Mouse (Mus musculus) gastrocnemius, adult 18-20 months (tissue): ENCODE data around the gene Aunip. TPM values are rescaled to one million over a fixed set of nuclear protein-coding genes. Genes with fewer than 3 reads are reported as not detected.
A peak's percentile ranks its signal among the peaks of the same experiment; 100 is the strongest.

ENCODE experiments used
- DNase-seq: peaks from one replicate; pipeline ENCODE4 v3.0.0; 2021; ENCODE audit warnings: low spot score
- long read RNA-seq, 2 experiments: library from polyadenylated mRNA; stranded (forward); transcript quantifications; one replicate each; pipeline ENCODE4 v2.0.0; 2021
- total RNA-seq, 2 experiments: library from RNA; stranded (reverse); gene quantifications; 2 replicates each; pipeline ENCODE4 v1.2.3; 2021

Aunip gene
- not detected for total RNA-seq
- long read RNA-seq, experiment 1: 0 reads
- long read RNA-seq, experiment 2: 0 reads

DNA sequence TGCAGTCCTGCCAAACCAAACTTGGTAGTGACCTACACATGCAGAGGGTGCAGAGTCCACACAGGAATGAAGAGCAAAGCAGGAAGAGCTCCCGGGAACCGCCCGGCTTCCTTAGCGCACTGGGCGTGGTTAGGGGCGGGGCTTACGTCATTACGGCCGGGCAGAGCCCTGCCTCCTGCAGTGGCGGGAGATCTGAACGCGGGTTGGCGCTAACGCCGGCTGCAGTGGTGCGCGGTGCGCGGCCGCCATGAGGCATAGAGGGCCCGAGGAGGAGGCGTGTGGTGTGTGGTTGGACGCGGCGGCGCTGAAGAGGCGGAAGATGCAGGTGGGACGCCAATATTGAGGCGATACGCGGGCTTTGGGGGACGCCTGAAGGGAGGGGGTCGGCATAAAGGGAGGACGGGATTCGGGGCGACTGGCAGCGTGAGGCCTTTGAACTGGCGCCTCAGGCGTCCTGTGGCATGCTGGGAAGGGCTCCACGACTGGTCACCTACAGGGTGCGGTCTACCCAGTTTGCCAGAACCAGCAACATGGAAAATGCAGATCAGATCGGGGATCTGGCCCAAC is at the start of gene Aunip:
Gene Aunip (plus strand): TSS at position 155 of the 567 bp plus-strand sequence.
- DNase-seq: peak; percentile 89

DNA sequence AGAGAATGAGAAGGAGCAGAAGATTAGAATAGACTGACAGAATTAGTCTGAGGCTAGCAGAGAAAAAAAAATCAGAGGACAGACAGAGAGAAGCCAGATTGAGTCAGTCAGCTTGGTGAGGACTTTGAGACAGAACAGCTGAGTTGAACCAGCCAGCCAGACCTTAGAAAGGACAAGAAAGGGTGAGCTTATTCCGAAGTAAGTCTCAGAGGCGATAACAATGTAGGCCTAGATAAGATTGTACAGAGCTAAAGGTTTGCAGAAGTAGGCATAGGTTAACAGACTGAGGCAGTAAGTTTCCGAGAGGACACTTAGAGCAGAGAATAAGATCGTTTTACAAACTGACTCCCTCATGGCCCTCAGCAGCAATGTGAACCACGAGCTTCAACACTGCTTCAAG is 49.5 kb upstream of the Aunip start:
- DNase-seq: no peak

DNA sequence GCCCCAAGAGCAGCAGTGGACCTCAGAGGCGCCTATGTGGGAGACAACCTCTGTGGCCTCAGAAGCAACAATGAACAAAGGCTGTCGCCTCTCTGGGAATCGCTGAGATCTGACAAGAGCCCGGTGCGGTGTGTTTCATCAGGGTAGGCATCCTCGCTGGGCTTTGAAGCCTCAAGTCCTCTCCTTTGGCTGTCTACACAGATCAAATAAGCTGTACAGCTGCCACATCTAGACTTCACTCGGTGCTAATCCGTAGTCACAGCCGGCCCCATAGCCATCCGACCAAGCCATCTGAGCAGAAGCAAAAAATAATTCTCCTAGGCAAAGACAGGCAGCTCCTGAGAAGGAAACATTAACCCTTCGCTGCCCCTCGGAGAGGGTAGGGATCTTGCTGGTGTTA is 45.0 kb upstream of the Aunip start:
- DNase-seq: no peak

DNA sequence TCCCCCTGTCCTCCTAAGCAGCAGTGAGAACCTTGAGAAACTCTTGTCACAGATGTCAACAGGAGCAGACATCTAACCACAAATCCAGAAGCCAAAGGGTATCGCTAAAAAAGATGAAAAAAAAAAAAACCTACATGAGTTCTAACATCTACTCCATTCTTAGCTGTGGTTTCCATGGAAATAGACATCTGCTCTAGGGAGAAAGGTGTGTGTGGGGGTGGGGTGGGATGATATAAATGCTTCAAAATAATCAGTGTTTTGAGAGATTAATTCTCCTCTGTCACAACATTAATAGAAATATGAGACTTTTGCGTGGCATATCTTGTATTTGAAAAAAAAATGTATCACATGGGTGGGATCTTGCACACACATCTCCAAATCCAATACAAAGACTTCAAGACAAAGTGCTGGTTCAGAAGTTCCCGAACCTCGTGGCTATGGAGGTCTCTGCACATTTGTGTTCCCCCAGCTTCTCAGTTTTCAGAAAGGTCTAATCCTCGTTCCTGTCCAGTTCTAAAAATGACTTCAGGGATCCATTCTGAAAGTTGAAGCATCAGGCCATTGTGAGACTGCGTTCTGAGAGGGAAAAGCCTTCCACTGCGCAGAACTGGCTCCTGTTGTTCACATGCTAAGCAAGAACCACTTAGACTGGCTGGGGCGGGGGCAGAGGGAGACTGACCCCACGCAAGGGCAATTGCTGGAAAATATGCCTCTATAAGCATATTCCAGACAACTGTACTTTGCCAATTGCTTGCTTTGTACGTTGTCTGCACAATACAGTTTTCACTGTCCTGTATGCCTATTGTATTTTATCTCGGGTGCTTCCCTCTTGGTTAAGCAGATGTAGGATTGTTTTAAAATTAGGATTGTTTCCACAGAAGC is 44.2 kb upstream of the Aunip start:
- DNase-seq: no peak

DNA sequence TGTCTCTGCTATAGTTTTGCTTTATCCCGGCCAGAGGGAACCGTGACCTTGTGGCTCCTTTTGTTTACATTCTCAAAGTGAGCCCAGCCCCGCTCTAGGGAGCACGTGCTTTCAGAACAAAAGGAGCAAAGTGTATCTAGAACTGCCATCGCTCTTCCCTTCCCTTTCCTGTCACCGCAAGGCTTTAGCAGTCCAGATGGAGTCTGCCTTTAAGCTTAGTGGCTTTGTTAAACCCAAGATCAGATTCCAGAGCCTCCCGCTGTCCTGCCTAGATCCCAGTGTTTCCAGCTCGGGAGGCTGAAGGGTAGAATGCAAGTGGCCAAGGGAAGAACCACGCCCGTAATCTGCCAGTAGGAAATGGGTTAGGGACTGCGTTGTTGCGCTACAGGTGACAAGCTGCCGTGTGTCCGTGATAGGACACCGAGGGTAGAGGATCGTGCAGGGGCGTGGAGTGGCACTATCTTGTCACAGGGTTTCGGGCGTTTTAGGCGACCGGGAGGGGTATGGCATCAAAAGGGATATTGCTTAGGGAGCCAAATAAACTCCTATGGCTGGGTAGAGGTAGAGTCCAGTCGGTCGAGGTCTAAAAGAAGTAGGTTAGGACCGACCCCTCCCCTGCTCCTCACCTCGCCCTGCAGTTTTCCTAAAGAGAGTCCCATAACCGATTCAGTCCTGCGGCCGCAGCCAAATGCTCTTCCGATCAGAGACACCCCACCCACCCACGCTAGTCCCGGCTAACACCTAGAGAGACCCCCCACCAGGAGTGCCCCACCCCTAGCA is 43.2 kb upstream of the Aunip start:
- no peak for DNase-seq

DNA sequence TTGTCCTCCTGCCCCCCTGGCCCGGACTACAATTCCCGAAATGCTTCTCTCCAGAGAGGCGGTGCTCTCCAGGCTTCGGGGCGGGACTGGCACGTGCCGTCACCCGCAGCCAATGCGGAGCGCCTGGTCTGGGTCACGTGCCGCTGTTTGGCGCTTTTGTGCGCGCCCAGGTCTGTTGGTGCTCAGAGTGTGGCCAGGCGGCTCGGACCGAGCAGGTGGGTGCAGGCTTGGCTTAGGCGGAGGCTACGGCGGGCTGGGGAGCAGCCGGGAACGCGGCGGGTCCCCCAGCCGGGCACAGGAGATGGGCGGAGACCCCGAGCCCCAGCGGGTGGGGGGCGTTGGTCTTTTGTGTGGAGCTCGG is 42.6 kb upstream of the Aunip start, which contains the start of gene Stmn1:
Gene Stmn1 (plus strand): TSS at position 106 of the 361 bp plus-strand sequence.
- peak; percentile 92 for DNase-seq

DNA sequence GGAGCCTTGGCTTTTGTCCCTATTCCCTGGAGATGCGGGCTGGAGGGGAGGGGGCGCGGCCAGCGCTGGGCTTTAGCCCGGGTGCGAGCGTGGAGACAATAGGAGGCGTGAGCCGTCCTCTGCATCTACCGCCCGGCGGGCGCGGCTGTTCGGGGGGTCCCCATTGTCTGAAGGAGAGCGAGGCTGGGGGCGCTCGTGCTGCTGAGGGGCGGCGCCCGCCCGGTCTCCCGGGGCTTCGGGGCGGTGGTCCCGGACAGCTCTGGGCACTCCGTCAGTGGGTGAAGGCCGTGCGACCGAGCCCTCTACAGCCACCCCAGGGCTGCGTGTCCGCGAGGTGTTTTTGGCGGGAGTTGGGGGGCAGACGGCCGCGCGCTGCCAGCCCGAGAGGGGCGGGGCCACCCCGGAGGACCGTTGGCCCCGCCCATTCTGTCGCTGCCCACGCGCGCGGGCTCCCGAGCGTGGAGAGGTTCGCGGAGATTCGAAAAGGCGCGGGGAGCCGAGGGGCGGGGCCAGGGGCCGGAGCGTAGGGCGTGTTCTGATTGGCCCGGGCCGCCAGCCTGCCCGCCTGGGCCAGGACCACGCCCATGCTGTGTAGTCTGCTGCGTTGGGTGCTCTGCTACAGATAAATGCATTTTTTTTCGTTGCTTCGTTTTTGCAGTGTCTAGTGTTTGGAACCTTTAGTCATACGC is 42.1 kb upstream of the Aunip start:
- DNase-seq: peak; percentile 89

DNA sequence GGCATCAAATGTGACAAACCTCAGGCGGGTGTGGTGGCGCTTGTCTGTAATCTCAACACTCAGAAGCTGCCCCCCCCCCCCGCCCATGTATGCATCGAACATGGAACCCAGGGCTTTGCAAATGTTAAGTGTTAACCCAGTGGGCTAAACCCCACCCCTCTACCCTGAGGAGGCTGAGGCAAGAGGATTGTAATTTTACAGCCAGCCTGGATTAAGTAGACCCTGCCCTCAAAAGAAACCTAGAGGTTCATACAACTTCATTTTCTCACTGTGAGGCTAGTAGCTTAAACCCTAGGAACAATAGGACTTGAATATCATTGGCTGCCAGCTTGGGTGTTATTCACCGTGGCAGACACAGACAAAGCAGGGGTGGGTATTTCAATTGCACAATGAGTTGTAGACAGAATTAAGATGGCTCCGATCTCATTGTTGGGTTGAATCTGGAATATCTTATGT is 41.4 kb upstream of the Aunip start:
- no peak for DNase-seq

DNA sequence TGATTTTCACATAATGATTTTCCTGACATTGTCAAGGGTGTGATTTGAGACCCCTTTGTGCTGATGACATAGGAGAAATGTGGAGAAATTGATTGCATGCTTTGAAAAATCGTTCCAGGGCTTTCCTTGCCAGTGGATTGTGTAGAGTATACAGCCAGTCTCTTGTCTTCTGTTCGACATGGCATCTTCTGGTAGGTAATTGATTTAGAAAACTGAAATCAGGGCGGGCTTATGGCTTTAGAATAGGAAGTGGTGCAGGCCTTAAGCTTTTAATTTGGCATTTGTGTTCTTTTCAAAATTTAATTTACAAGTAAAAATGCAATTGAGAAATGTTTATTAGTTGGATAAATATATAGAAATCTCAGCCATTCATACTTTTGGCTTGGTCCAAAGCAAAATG is 40.8 kb upstream of the Aunip start:
- DNase-seq: no peak

DNA sequence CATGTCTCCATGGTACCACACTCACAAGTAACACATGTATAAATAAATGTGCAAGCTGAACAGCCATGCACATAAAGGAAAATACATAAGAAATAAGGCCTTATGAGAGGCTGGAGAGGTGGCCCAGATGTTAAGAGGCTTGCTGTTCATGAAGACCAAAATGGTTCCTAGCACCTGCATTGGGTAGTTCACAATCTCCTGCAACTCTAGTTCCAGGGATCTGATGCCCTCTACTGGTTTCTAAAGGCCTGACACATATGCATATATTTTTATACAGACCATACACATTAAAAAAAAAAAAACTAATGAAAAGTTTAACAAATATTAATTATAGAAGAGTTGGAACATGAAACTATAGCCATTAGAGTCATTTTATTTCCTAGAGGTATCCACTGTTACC is 39.3 kb upstream of the Aunip start:
- DNase-seq: no peak

DNA sequence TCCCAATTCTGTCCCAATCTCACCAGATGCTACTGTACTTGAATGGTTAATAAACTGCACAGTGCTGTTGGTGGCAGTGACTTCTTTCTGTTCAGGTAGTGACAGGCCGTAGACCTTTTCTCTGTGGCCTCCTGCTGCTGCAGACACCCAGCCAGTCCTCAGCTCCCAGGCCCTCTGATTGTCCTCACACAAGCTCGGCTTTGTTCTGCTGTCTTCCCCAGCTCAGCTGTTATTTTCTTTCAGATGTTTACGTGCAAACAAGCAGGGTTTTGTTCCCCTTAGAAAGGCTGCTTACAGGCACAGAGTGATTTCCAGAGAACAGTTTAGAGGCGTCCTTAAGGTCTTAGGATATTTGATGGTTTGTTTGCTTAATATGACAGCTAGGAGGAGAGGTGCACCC is 37.0 kb upstream of the Aunip start:
- no peak for DNase-seq

DNA sequence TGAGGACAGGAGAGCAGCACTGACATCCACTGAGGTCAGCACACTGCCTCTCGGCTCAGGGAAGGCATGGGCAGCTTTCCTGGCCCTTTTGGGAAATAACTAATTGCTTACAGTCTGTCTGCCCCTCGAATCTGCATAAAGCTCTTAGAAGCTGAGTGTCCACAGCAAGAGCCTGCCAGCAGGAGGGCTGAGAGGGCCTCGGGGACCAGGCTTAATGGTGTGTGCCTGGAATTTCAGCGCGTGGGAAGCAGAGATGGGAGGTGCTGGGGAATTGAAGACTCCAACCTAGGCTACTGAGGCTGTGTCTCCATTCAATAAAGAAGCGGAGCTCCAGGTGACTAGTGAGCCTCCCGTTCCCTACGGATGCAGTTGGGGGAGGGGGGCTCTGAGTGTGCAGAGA is 36.6 kb upstream of the Aunip start:
- DNase-seq: no peak

DNA sequence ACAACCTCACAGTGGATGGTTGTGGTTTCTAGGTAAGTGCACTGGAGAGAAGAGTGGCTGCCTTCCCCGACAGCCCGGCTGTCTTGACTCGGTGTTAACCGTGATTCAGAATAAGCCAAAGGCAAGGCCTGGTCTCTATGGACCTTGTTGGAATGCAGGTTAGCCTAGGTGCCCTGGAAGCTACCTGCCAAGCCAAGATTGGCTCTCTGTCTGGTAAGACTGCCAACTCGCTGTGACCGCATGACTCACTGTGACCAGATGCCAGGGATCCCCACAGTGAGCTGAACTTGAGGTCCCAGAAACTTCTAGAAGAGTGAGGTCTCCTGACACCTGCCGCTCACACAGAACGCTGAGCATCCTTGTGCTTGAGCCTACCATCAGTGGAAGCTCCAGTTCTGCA is 33.9 kb upstream of the Aunip start:
- no peak for DNase-seq

DNA sequence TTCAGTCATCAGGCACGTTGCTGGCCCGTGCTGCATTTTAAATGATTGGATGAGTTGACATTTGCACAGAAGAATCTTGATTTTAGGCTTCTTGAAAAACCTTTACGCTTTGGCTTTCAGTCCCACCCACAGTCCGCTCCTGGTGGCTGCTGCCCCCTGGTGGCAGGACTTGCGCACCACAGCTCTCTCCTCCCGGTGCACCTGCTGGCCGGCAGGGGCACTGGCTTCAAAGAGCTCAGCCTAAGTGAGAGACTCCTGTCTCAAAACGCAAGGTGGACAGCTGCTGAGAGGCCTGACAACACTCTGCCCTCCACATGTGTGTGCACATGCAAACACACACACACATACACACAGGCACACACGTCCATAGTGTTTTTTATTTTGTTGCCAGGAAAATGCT is 32.8 kb upstream of the Aunip start:
- peak; percentile 91 for DNase-seq

DNA sequence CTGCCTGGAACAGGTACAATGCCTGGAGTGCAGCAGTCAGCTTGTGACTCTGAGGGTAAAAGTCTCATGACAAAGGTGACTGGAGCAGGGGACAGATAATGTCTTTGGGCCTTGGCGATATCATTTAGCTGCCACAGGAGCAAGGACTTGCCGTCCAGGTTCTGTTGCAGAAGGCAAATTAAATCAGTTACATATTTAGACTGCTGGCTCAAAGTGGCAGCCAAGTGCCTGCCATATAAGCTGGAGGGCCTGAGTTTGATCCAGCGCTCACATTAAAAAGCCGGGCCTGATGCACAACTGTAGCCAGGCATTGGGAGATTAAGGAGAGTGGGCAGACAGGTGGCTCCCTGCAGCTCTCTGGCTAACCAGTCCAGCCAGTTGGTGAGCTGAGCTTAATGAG is 31.0 kb upstream of the Aunip start:
- peak; percentile 57 for DNase-seq

DNA sequence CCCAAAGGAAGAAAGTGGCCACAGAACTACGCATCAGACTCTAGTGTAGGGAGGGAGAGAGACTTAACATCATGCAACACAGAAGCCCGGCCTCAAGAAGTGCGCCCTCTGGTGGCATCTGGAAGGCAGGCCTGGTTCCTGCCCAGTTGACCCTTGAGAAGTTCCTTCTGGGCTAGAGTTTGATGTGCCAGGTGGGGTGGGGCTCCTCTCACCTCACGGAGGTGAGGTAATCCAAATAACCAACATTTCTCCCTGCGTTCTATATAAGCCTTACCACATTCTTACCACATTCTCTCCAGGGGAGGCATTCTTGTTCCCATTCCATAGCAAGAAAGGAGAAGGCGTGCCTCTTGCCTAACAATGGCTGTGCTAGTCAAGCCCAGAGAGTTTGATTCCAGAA is 29.9 kb upstream of the Aunip start:
- DNase-seq: peak; percentile 62

DNA sequence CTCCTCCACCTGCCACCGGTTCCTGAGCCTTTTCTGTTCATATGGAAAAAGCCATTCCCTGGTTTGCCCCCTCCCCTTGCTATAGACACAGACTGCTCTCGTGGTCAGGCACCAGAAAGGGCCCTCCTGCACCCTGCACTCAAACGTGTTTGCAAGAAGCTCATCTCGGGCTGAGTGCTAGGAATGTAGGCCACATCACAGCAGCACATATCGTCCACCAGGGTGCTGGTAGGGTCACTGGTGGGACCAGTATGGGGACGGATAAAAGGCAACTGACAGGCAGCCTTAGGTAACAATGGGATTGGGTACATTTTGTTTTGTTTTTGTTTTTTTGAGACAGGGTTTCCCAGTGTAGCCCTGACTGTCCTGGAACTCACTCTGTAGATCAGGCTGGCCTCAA is 29.5 kb upstream of the Aunip start:
- no peak for DNase-seq

DNA sequence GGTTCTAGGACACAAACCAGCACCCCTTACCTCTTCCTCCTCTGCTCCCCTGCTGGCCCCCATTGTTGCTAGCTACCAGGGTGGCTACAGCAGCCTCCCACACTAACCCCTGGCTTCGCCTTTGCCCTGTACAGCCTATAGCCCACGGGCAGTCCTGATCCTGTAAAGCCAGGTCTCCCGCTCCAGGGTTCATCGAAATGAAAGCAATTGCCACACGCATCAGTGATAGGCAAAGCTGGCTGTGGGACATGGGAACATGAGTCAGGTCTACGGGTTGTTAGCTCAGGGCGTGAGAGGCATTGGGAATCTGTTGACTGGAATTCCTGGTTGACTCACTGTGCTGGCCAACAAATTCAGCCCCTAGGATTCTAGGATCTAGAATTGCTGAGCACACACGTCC is 28.4 kb upstream of the Aunip start:
- DNase-seq: no peak

DNA sequence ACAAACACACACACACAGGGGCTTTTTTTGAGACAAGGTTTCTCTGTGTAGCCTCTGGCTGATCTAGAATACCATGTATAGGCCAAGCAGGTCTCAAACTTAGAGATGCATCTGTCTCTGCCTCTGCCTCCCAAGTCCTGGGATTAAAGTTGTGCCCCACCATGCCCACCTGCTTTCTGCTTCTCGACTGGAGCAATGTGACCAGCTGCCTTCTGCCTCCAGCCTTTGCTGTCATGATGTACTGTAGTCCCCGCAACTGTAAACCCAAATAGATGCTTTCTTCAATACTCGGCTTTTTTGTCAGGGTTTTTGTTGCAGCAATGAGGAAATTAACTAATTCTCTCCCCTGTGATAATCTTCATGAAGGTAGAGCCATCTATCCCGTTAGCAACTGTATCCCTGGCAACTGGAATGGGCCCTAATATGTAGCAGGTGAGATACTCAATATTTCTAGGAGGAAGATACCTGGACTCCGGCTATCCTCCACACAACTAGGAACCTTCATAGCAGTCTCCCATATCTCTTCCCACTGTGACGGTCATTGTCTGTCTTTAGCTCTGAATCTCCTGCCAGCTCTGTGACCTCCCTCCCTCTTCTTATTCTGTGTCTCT is 27.6 kb upstream of the Aunip start:
- DNase-seq: no peak

DNA sequence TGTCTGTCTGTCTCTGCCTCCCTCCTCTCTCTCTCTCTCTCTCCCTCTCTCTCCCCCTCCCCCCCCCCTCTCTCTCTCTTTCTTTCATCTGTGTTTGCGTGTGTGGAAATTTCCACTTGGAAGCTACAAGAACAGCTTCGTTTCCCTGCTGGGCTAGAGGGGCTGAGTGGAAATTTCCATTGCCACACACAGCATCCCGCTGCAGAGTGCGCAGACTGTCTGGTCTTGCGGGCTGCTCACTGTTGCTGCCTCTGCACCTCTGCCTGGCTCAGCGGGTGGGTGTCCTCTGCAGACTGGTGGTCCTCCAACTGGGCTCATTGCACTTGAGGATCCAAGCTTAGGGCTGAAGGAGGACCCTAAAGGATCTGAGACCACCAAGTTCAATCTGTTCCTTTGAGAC is 27.1 kb upstream of the Aunip start:
- DNase-seq: no peak

DNA sequence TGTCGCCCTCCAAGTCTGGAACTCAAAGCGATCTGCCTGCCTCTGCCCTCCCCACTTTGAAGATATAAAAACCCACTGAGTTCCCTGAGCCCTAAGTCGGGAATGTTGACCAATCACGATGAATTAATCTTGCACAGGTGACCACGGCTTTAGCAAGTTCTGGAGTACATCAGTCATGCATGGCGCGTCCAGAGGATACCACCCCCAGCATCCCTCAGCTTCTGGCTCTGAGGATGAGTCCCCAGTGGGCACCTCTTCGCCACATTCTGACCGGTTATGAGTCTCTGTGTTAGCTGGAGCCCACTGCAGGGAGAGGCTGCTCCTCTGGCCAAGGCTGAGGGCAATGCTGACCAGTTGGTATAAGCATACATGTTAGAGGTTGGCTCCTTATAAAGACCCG is 26.6 kb upstream of the Aunip start:
- DNase-seq: no peak
